Mouse (Mus musculus): Measurements from ENCODE around the gene Ldhc. TPM values are rescaled to one million over a fixed set of nuclear protein-coding genes. Genes with fewer than 3 reads are reported as not detected.

Ldhc gene
- 0.59 TPM for polyA plus RNA-seq (2014; fragmentation: Illumina TruSeq; extraction: RNeasy Lipid Tissue Mini Kit (QIAGEN cat#74804); ENCODE audit: low replicate concordance)

GRCm38 (mm10) chr7:46860996-46861395 lies at the start of gene Ldhc:
Gene Ldhc (plus strand): TSS chr7:46861203.

DNA sequence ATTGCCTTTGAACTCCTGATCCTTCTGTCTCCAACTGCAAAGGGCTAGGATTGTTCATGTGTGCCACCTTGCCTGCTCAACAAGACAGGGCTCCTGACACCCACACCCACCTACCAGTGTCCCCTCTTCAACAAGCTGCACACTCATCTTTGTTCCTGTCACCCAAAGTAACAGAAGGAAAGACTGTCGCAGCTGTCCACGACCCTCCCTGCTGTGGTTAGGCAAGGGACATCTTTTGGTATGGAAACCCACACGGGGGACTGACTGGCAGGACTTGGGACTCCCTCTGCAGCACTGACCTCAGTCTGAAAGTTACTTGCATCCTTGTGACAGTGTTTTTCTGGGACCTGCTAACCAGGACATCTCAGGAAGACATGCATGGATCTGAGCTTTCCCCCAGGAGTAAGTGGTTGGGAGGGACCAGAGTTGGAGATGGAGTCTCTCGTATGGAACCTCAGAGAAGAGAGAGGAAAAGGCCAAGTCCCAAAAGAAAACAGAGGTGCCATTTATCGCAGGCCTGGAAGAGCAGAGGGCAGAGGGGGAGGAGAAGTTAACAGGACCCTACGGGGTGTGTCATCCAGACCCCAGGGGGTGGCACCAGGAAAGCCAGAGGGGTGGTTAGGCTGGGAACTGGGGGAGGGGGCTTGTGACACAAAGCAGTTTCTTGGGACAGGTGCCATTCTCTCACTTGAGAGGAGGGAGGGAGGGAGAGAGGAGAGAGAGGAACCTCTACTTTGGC lies 20.0 kb upstream of the Ldhc start, which contains the start of gene Ldha:
Gene Ldha, plus strand, starts transcription at position 689 of the 739 bp plus-strand sequence.

GRCm38 (mm10) chr7:46919551-46920176 lies 58.7 kb downstream of the Ldhc start, which contains the start of gene Tsg101:
Gene Tsg101 (minus strand): TSS chr7:46919969.

Other genes with a start within 250 kb of the Ldhc start
- gene Sergef, start 221.4 kb upstream of the Ldhc start, polyA plus RNA-seq (2014; fragmentation: Illumina TruSeq; extraction: RNeasy Lipid Tissue Mini Kit (QIAGEN cat#74804); ENCODE audit: low replicate concordance) = not detected
- 26.2 TPM for gene Tph1, start 188.7 kb upstream of the Ldhc start, polyA plus RNA-seq (2014; fragmentation: Illumina TruSeq; extraction: RNeasy Lipid Tissue Mini Kit (QIAGEN cat#74804); ENCODE audit: low replicate concordance)
- gene Saal1, start 150.5 kb upstream of the Ldhc start, polyA plus RNA-seq (2014; fragmentation: Illumina TruSeq; extraction: RNeasy Lipid Tissue Mini Kit (QIAGEN cat#74804); ENCODE audit: low replicate concordance) = 2.5 TPM
- not detected for gene Saa3, start 145.5 kb upstream of the Ldhc start, polyA plus RNA-seq (2014; fragmentation: Illumina TruSeq; extraction: RNeasy Lipid Tissue Mini Kit (QIAGEN cat#74804); ENCODE audit: low replicate concordance)
- gene Saa4, start 128.6 kb upstream of the Ldhc start, polyA plus RNA-seq (2014; fragmentation: Illumina TruSeq; extraction: RNeasy Lipid Tissue Mini Kit (QIAGEN cat#74804); ENCODE audit: low replicate concordance) = not detected
- gene Saa1, start 118.2 kb upstream of the Ldhc start, polyA plus RNA-seq (2014; fragmentation: Illumina TruSeq; extraction: RNeasy Lipid Tissue Mini Kit (QIAGEN cat#74804); ENCODE audit: low replicate concordance) = not detected
- not detected for gene Saa2, start 109.4 kb upstream of the Ldhc start, polyA plus RNA-seq (2014; fragmentation: Illumina TruSeq; extraction: RNeasy Lipid Tissue Mini Kit (QIAGEN cat#74804); ENCODE audit: low replicate concordance)
- gene Hps5, start 65.1 kb upstream of the Ldhc start, polyA plus RNA-seq (2014; fragmentation: Illumina TruSeq; extraction: RNeasy Lipid Tissue Mini Kit (QIAGEN cat#74804); ENCODE audit: low replicate concordance) = 56.1 TPM
- 95.5 TPM for gene Gtf2h1, start 65.1 kb upstream of the Ldhc start, polyA plus RNA-seq (2014; fragmentation: Illumina TruSeq; extraction: RNeasy Lipid Tissue Mini Kit (QIAGEN cat#74804); ENCODE audit: low replicate concordance)
- 549 TPM for gene Ldha, start 19.7 kb upstream of the Ldhc start, polyA plus RNA-seq (2014; fragmentation: Illumina TruSeq; extraction: RNeasy Lipid Tissue Mini Kit (QIAGEN cat#74804); ENCODE audit: low replicate concordance)
- 369 TPM for gene Tsg101, start 58.8 kb downstream of the Ldhc start, polyA plus RNA-seq (2014; fragmentation: Illumina TruSeq; extraction: RNeasy Lipid Tissue Mini Kit (QIAGEN cat#74804); ENCODE audit: low replicate concordance)
- 26.0 TPM for gene Uevld, start 97.3 kb downstream of the Ldhc start, polyA plus RNA-seq (2014; fragmentation: Illumina TruSeq; extraction: RNeasy Lipid Tissue Mini Kit (QIAGEN cat#74804); ENCODE audit: low replicate concordance)
- not detected for gene Gm9999, start 122.4 kb downstream of the Ldhc start, polyA plus RNA-seq (2014; fragmentation: Illumina TruSeq; extraction: RNeasy Lipid Tissue Mini Kit (QIAGEN cat#74804); ENCODE audit: low replicate concordance)
- 39.5 TPM for gene Spty2d1, start 147.2 kb downstream of the Ldhc start, polyA plus RNA-seq (2014; fragmentation: Illumina TruSeq; extraction: RNeasy Lipid Tissue Mini Kit (QIAGEN cat#74804); ENCODE audit: low replicate concordance)
- 3.6 TPM for gene Tmem86a, start 189.4 kb downstream of the Ldhc start, polyA plus RNA-seq (2014; fragmentation: Illumina TruSeq; extraction: RNeasy Lipid Tissue Mini Kit (QIAGEN cat#74804); ENCODE audit: low replicate concordance)